Mouse (Mus musculus): ENCODE measurements at regions not wholly inside any gene's neighbourhood (a gene's known extent, or its start where the extent isn't known, plus 50 kb on each side); places are given as distances from the start of the nearest gene placed in this dataset.

- TF ChIP-seq EP300 (IDR thresholded peaks at IDR 0.05; ENCODE audit: low read length) (no peak), UBTF (IDR thresholded peaks at IDR 0.05; ENCODE audit: low read depth, low read length) (no peak), CTCF (conservative IDR thresholded peaks at IDR 0.05 in 1 of 2, IDR thresholded peaks at IDR 0.05 in 1 of 2; ENCODE audit: low read depth in 2 of 2, low read length in 2 of 2) (no peak), ELF1 (IDR thresholded peaks at IDR 0.05; ENCODE audit: low read depth, low read length) (no peak), MAFK (IDR thresholded peaks at IDR 0.05; ENCODE audit: insufficient replicate concordance, low read length) (no peak), ZNF384 (IDR thresholded peaks at IDR 0.05; ENCODE audit: low read depth, low read length) (no peak), E2F4 (IDR thresholded peaks at IDR 0.05; ENCODE audit: insufficient replicate concordance, low read depth, low read length) (no peak), POLR2A (IDR thresholded peaks at IDR 0.05; ENCODE audit: low read depth, low read length) (no peak), POLR2AphosphoS2 (IDR thresholded peaks at IDR 0.05; ENCODE audit: low read depth, low read length) (no peak), ETS1 (conservative IDR thresholded peaks at IDR 0.05; ENCODE audit: low read depth, low read length) (no peak), SMC3 (IDR thresholded peaks at IDR 0.05; ENCODE audit: low read depth, low read length) (no peak)
These were observed 1153.0 kb downstream of the Hace1 start for GRCm38 (mm10) chr10:46730601-46731000.

All from CH12.LX (cell line).